ENCODE assay signal across 29 mouse cellular contexts in genomic region chr5:115847166-115847565, GRCm38 (mm10). TPM values are rescaled to one million over a fixed set of nuclear protein-coding genes. Genes with fewer than 3 reads are reported as not detected.
DNase-seq lines count a peak whose midpoint lies in the region; ATAC-seq and TF ChIP-seq lines count a peak whose summit lies in the region.
"Had no signal": no experiment of that assay in that cellular context is flagged by ENCODE, and none has a peak within 500 bp of the region (broad histone marks: within the 10 kb centered on the region; RNA-seq: fewer than 3 reads in every experiment).

No protein-coding gene starts in this region.

- no peak for DNase-seq in liver, embryonic 11.5 days (ENCODE audit: low spot score)
- peak; percentile 32 for DNase-seq in lung, postnatal 0 days (ENCODE audit: low spot score)
- DNase-seq in lung, adult 2 months = no peak
- no peak for DNase-seq in left cerebral cortex, postnatal 25 days (ENCODE audit: low spot score in 2 of 2)
- DNase-seq: adrenal gland, postnatal 10 days; cerebellum, adult 18-20 months; cerebellum, postnatal 25 days; embryo, embryonic 11 days; forebrain, postnatal 0 days; gastrocnemius, postnatal 36 days; heart, adult 2 months; heart, postnatal 14 days; kidney, adult 11 months; kidney, postnatal 36 days; thymus, adult 18-20 months; thymus, postnatal 36 days had no signal

- peaks cover 44% of the 10 kb centered on the region for H3K4me1 ChIP-seq in erythroblast, embryonic 14.5 days (ENCODE audit: control insufficient read depth)
- H3K4me1 ChIP-seq in liver, embryonic 12.5 days = peaks cover 55% of the 10 kb centered on the region
- H3K4me1 ChIP-seq in liver, embryonic 11.5 days (replicated peaks; ENCODE audit: control insufficient read depth, insufficient read depth, low read length) = peaks cover 18% of the 10 kb centered on the region
- peaks cover 11% of the 10 kb centered on the region for H3K4me1 ChIP-seq in lung, postnatal 0 days (ENCODE audit: insufficient read depth, low read depth, low read length)
- H3K4me1 ChIP-seq in lung, adult 2 months (ENCODE audit: control insufficient read depth, insufficient read depth, low read length) = no peaks in the 10 kb centered on the region; the same call in 1 of the 2 replicates
- peaks cover 46% of the 10 kb centered on the region for H3K4me1 ChIP-seq in olfactory bulb, adult 2 months (ENCODE audit: control insufficient read depth, insufficient read depth, low read length)

- H3K4me2 ChIP-seq in liver, embryonic 12.5 days = peak overlapping the region; percentile 71; the same call in 1 of the 2 replicates
- no peak overlapping the region for H3K4me2 ChIP-seq in liver, embryonic 11.5 days
- no peak overlapping the region for H3K4me2 ChIP-seq in lung, postnatal 0 days (replicated peaks; ENCODE audit: low read depth, low read length)
- H3K4me2 ChIP-seq: embryonic facial prominence, embryonic 15.5 days; heart, embryonic 13.5 days; kidney, embryonic 15.5 days; limb, embryonic 15.5 days; midbrain, embryonic 11.5 days; neural tube, embryonic 15.5 days; stomach, embryonic 15.5 days had no signal

- no peak for TF ChIP-seq POLR2A in lung, adult 2 months (IDR thresholded peaks at IDR 0.05; ENCODE audit: borderline replicate concordance, extremely low read depth, low read depth, low read length)
- no peak for TF ChIP-seq POLR2A in olfactory bulb, adult 2 months (IDR thresholded peaks at IDR 0.05; ENCODE audit: insufficient read depth, low read depth, low read length)

- ATAC-seq in erythroblast, adult 5-6 weeks (replicated peaks; ENCODE audit: low FRiP score, poor library complexity, severe bottlenecking) = no peak
- no peak for ATAC-seq in liver, embryonic 12.5 days
- no peak for ATAC-seq in liver, embryonic 11.5 days (replicated peaks; ENCODE audit: low FRiP score)
- no peak for ATAC-seq in lung, postnatal 0 days
- ATAC-seq: activated CD4-positive, CD25-positive, alpha-beta regulatory T cell, adult 4 months; forebrain, postnatal 0 days; Patski had no signal

- 87% methylated on average over 8 of the region's 8 CpGs for WGBS in liver, embryonic 12.5 days (ENCODE audit: insufficient replicate concordance)
- WGBS in liver, embryonic 11.5 days = 88% methylated on average over 8 of the region's 8 CpGs
- WGBS in lung, postnatal 0 days = 63% methylated on average over 8 of the region's 8 CpGs
- WGBS in lung, adult 2 months = 73% methylated on average over 8 of the region's 8 CpGs
- 82% methylated on average over 8 of the region's 8 CpGs for whole genome bisulfite sequencing in olfactory bulb, adult 2 months

- no peak for TF ChIP-seq CTCF in lung, postnatal 0 days (IDR thresholded peaks at IDR 0.05)
- no peak for TF ChIP-seq CTCF in lung, adult 2 months (IDR thresholded peaks at IDR 0.05; ENCODE audit: insufficient read depth, low read length)
- TF ChIP-seq CTCF in olfactory bulb, adult 2 months (IDR thresholded peaks at IDR 0.05; ENCODE audit: insufficient read depth, low read depth, low read length) = no peak

- TF ChIP-seq EP300 in lung, postnatal 0 days (IDR thresholded peaks at IDR 0.05) = no peak

- H3K27me3 ChIP-seq in erythroblast, embryonic 14.5 days (ENCODE audit: control insufficient read depth) = no peaks in the 10 kb centered on the region
- no peaks in the 10 kb centered on the region for H3K27me3 ChIP-seq in liver, embryonic 12.5 days (replicated peaks)
- H3K27me3 ChIP-seq in liver, embryonic 11.5 days (replicated peaks; ENCODE audit: control insufficient read depth, insufficient read depth, low read length) = no peaks in the 10 kb centered on the region
- H3K27me3 ChIP-seq in lung, postnatal 0 days (replicated peaks; ENCODE audit: insufficient read depth, low read length) = no peaks in the 10 kb centered on the region
- H3K27me3 ChIP-seq: embryonic facial prominence, embryonic 15.5 days; heart, embryonic 13.5 days; kidney, embryonic 15.5 days; limb, embryonic 15.5 days; neural tube, embryonic 15.5 days; Patski; stomach, embryonic 15.5 days had no signal

- no peak overlapping the region for H3K27ac ChIP-seq in liver, embryonic 12.5 days
- H3K27ac ChIP-seq in liver, embryonic 11.5 days (ENCODE audit: low read depth, low read length) = no peak overlapping the region
- no peak overlapping the region for H3K27ac ChIP-seq in lung, postnatal 0 days (ENCODE audit: low read length)
- peak overlapping the region; percentile 93 for H3K27ac ChIP-seq in olfactory bulb, adult 2 months (ENCODE audit: insufficient read depth, low read depth, low read length)
- H3K27ac ChIP-seq: embryonic facial prominence, embryonic 15.5 days; heart, adult 2 months; heart, embryonic 13.5 days; kidney, embryonic 15.5 days; limb, embryonic 15.5 days; neural tube, embryonic 15.5 days; stomach, embryonic 15.5 days had no signal

- H3K9ac ChIP-seq in liver, embryonic 12.5 days = no peak overlapping the region
- no peak overlapping the region for H3K9ac ChIP-seq in liver, embryonic 11.5 days (ENCODE audit: low read depth, low read length)
- H3K9ac ChIP-seq in lung, postnatal 0 days (replicated peaks; ENCODE audit: low read depth) = no peak overlapping the region
- H3K9ac ChIP-seq: embryonic facial prominence, embryonic 15.5 days; forebrain, postnatal 0 days; kidney, embryonic 15.5 days; limb, embryonic 15.5 days; stomach, embryonic 15.5 days had no signal

- H3K36me3 ChIP-seq in erythroblast, embryonic 14.5 days (ENCODE audit: control insufficient read depth) = peaks cover 65% of the 10 kb centered on the region
- peaks cover 58% of the 10 kb centered on the region for H3K36me3 ChIP-seq in liver, embryonic 12.5 days
- peaks cover 20% of the 10 kb centered on the region for H3K36me3 ChIP-seq in liver, embryonic 11.5 days (ENCODE audit: control insufficient read depth, insufficient read depth, low read length)
- H3K36me3 ChIP-seq in lung, postnatal 0 days (ENCODE audit: insufficient read depth, low read length) = no peaks in the 10 kb centered on the region
- H3K36me3 ChIP-seq: neural tube, embryonic 15.5 days had no signal

- intact Hi-C loops in left cerebral cortex, postnatal 25 days (cut with DNase I) = loop anchor here (5.0 kb wide), 1 partner anchor 175 kb away; the partner anchor contains the start of gene Prkab1

- no peaks in the 10 kb centered on the region for H3K9me3 ChIP-seq in erythroblast, embryonic 14.5 days (ENCODE audit: control insufficient read depth, low read length)
- H3K9me3 ChIP-seq in liver, embryonic 12.5 days (replicated peaks) = no peaks in the 10 kb centered on the region
- H3K9me3 ChIP-seq in liver, embryonic 11.5 days (ENCODE audit: control insufficient read depth, low read length) = no peaks in the 10 kb centered on the region
- H3K9me3 ChIP-seq in lung, postnatal 0 days (ENCODE audit: low read length) = no peaks in the 10 kb centered on the region
- H3K9me3 ChIP-seq: embryonic facial prominence, embryonic 15.5 days; heart, embryonic 13.5 days; kidney, embryonic 15.5 days; limb, embryonic 15.5 days; neural tube, embryonic 15.5 days; stomach, embryonic 15.5 days had no signal

- H3K4me3 ChIP-seq in erythroblast, embryonic 14.5 days (replicated peaks) = peak overlapping the region; percentile 27
- no peak overlapping the region for H3K4me3 ChIP-seq in liver, embryonic 12.5 days
- H3K4me3 ChIP-seq in liver, embryonic 11.5 days (ENCODE audit: low read depth, low read length) = no peak overlapping the region
- H3K4me3 ChIP-seq in lung, postnatal 0 days (ENCODE audit: low read depth, low read length) = no peak overlapping the region
- H3K4me3 ChIP-seq in lung, adult 2 months (replicated peaks; ENCODE audit: extremely low read depth, low read depth, low read length) = no peak overlapping the region
- H3K4me3 ChIP-seq in olfactory bulb, adult 2 months (ENCODE audit: insufficient read depth, low read depth, low read length) = no peak overlapping the region
- H3K4me3 ChIP-seq: embryonic facial prominence, embryonic 15.5 days; heart, adult 2 months; heart, embryonic 13.5 days; kidney, embryonic 15.5 days; limb, embryonic 15.5 days; neural tube, embryonic 15.5 days; stomach, embryonic 15.5 days had no signal

RNA-seq across cellular contexts. Expression of gene Cit, which starts 2.1 kb away (rescaled TPM):
- polyA plus RNA-seq in erythroblast, embryonic 14.5 days (2012) = 13.6 and 14.1 TPM in 2 replicates
- 56.9 and 61.2 TPM in 2 replicates for total RNA-seq in erythroblast, adult 5-6 weeks (2015; ENCODE audit: low replicate concordance)
- 170 and 204 TPM in 2 replicates for total RNA-seq in erythroblast, adult 5-6 weeks (2017; ENCODE audit: low replicate concordance)
- polyA plus RNA-seq in liver, embryonic 12.5 days (2016; fragmentation: Nextera tagmentation; extraction: Ambion mirVana) = 55.8 and 58.4 TPM in 2 replicates
- 55.1 and 58.4 TPM in 2 replicates for polyA plus RNA-seq in liver, embryonic 11.5 days (2014; fragmentation: Nextera tagmentation; extraction: Ambion mirVana)
- 4.8 and 7.4 TPM in 2 replicates for polyA plus RNA-seq in lung, postnatal 0 days (2015; fragmentation: Nextera tagmentation; extraction: Ambion mirVana)
- polyA plus RNA-seq in lung, adult 2 months (2012; rRNA removed) = 3.7 and 4.0 TPM in 2 replicates
- not detected in 2 replicates for polyA plus RNA-seq in olfactory bulb, adult 2 months (2012; ENCODE audit: insufficient read depth, insufficient read length, low replicate concordance, missing spikeins)
- total RNA-seq in left cerebral cortex, postnatal 25 days (2021) = 100 to 1,000 TPM; 177 to 207 TPM
